Mouse (Mus musculus): ENCODE measurements around the gene Dnaic2.

- TF ChIP-seq CTCF (IDR thresholded peaks at IDR 0.05; ENCODE audit: low read depth, low read length) (no peak), POLR2AphosphoS5 (IDR thresholded peaks at IDR 0.05; ENCODE audit: insufficient replicate concordance, low read depth, low read length) (no peak), GATA1 (IDR thresholded peaks at IDR 0.05; ENCODE audit: borderline replicate concordance, low read length) (no peak)
Observed at GRCm38 (mm10) chr11:114692601-114693000, 34.6 kb upstream of the Dnaic2 start.
